Mouse (Mus musculus) embryonic facial prominence, embryonic 13.5 days (tissue): ENCODE measurements around the gene Atxn7l1. TPM values are rescaled to one million over a fixed set of nuclear protein-coding genes. Genes with fewer than 3 reads are reported as not detected.

ENCODE experiments used
- ATAC-seq: fragments of 200-750 bp; cut with Nextera tagmentation; 2 replicates; pipeline ENCODE4 v1.8.0; 2017; ENCODE audit warnings: low read depth; ENCODE audit not compliant: insufficient number of reproducible peaks, insufficient read depth, low FRiP score, low TSS enrichment
- H3K27ac ChIP-seq: fragments of 300-500 bp; sonication (generic); 2 replicates; pipeline ENCODE4 v1.5.1; 2015; ENCODE audit warnings: moderate library complexity, mild to moderate bottlenecking, inconsistent platforms
- H3K27me3 ChIP-seq: fragments of 300-500 bp; sonication (generic); 2 replicates; pipeline ENCODE4 v1.6.1; 2015; ENCODE audit warnings: mild to moderate bottlenecking, inconsistent platforms
- H3K36me3 ChIP-seq: fragments of 300-500 bp; sonication (generic); 2 replicates; pipeline ENCODE4 v1.6.1; 2015; ENCODE audit warnings: mild to moderate bottlenecking, inconsistent platforms
- H3K4me1 ChIP-seq: fragments of 300-500 bp; sonication (generic); 2 replicates; pipeline ENCODE4 v1.6.1; 2015; ENCODE audit warnings: inconsistent platforms
- H3K4me2 ChIP-seq: fragments of 300-500 bp; sonication (generic); 2 replicates; pipeline ENCODE4 v1.6.1; 2015; ENCODE audit warnings: moderate library complexity, mild to moderate bottlenecking, inconsistent platforms
- H3K4me3 ChIP-seq: fragments of 300-500 bp; sonication (generic); 2 replicates; pipeline ENCODE4 v1.5.1; 2015; ENCODE audit warnings: mild to moderate bottlenecking, inconsistent platforms
- H3K9ac ChIP-seq: fragments of 300-500 bp; sonication (generic); 2 replicates; pipeline ENCODE4 v1.6.1; 2015; ENCODE audit warnings: mild to moderate bottlenecking, inconsistent platforms
- H3K9me3 ChIP-seq: fragments of 300-500 bp; sonication (generic); 2 replicates; pipeline ENCODE4 v1.6.1; 2016; ENCODE audit warnings: inconsistent platforms
- WGBS: fragments of 180-500 bp; shearing (Covaris S2); methylation state at CpG from one replicate; pipeline ENCODE4 v1.1.7; 2015; ENCODE audit warnings: mixed read lengths; 5-methylcytosine and 5-hydroxymethylcytosine counted together
- polyA plus RNA-seq: library from polyadenylated mRNA; unstranded; fragments of >200 nt; fragmentation: Nextera tagmentation; extraction: Ambion mirVana; gene quantifications from 2 replicates; pipeline ENCODE4 v1.2.1, GENCODE M21; 2015

Atxn7l1 gene
- polyA plus RNA-seq, 1 experiment from 2014 or later, result 16.4 TPM

GRCm38 (mm10) chr12:33334951-33335350 is 187.5 kb downstream of the Atxn7l1 start:
- H3K9ac ChIP-seq, result no peak overlapping the region
- ATAC-seq, result no peak
- H3K27me3 ChIP-seq, result no peaks in the 10 kb centered on the region
- WGBS, result 87% methylated on average over 5 of the region's 5 CpGs
- no peak overlapping the region for H3K4me3 ChIP-seq
- H3K27ac ChIP-seq, result no peak overlapping the region
- H3K4me1 ChIP-seq, result peaks cover 12% of the 10 kb centered on the region
- H3K36me3 ChIP-seq, result no peaks in the 10 kb centered on the region
- H3K9me3 ChIP-seq, result no peaks in the 10 kb centered on the region
- H3K4me2 ChIP-seq, result no peak overlapping the region

GRCm38 (mm10) chr12:33335410-33335809 is 187.9 kb downstream of the Atxn7l1 start:
- Histone ChIP-seq H3K9me3 (no peaks in the 10 kb centered on the region), H3K27me3 (no peaks in the 10 kb centered on the region), H3K4me3 (no peak overlapping the region), H3K4me2 (no peak overlapping the region), H3K4me1 (peaks cover 9% of the 10 kb centered on the region), H3K9ac (no peak overlapping the region), H3K36me3 (no peaks in the 10 kb centered on the region), H3K27ac (no peak overlapping the region)
- no peak for ATAC-seq
- 75% methylated on average over 4 of the region's 4 CpGs for WGBS

GRCm38 (mm10) chr12:33336561-33337125 is 189.2 kb downstream of the Atxn7l1 start:
- Histone ChIP-seq H3K4me3 (no peak overlapping the region), H3K4me1 (no peaks in the 10 kb centered on the region), H3K4me2 (no peak overlapping the region)

GRCm38 (mm10) chr12:33337289-33337688 is 189.8 kb downstream of the Atxn7l1 start:
- H3K27me3 ChIP-seq, result no peaks in the 10 kb centered on the region
- H3K27ac ChIP-seq, result no peak overlapping the region
- H3K36me3 ChIP-seq, result no peaks in the 10 kb centered on the region
- H3K9ac ChIP-seq, result no peak overlapping the region
- no peak for ATAC-seq
- no peak overlapping the region for H3K4me2 ChIP-seq
- no peak overlapping the region for H3K4me3 ChIP-seq
- H3K9me3 ChIP-seq, result no peaks in the 10 kb centered on the region
- 59% methylated on average over 4 of the region's 4 CpGs for WGBS
- H3K4me1 ChIP-seq, result no peaks in the 10 kb centered on the region

More at GRCm38 (mm10) chr12:33336561-33337125, 189.2 kb downstream of the Atxn7l1 start:
- ATAC-seq, result no peak
- WGBS, result 60% methylated on average over 10 of the region's 10 CpGs
- Histone ChIP-seq H3K27ac (no peak overlapping the region), H3K36me3 (no peaks in the 10 kb centered on the region), H3K27me3 (no peaks in the 10 kb centered on the region), H3K9ac (no peak overlapping the region), H3K9me3 (no peaks in the 10 kb centered on the region)

GRCm38 (mm10) chr12:33338170-33338569 is 190.7 kb downstream of the Atxn7l1 start:
- Histone ChIP-seq H3K4me1 (no peaks in the 10 kb centered on the region), H3K9me3 (no peaks in the 10 kb centered on the region)

GRCm38 (mm10) chr12:33339822-33340221 is 192.3 kb downstream of the Atxn7l1 start:
- no peak for ATAC-seq
- no peak overlapping the region for H3K27ac ChIP-seq
- H3K9me3 ChIP-seq, result no peaks in the 10 kb centered on the region

More at GRCm38 (mm10) chr12:33338170-33338569, 190.7 kb downstream of the Atxn7l1 start:
- Histone ChIP-seq H3K4me3 (no peak overlapping the region), H3K9ac (no peak overlapping the region), H3K36me3 (no peaks in the 10 kb centered on the region), H3K27ac (no peak overlapping the region), H3K4me2 (no peak overlapping the region), H3K27me3 (no peaks in the 10 kb centered on the region)
- 18% methylated on average over 5 of the region's 5 CpGs for WGBS
- no peak for ATAC-seq

GRCm38 (mm10) chr12:33340698-33341097 is 193.2 kb downstream of the Atxn7l1 start:
- Histone ChIP-seq H3K9ac (no peak overlapping the region), H3K4me3 (no peak overlapping the region), H3K36me3 (no peaks in the 10 kb centered on the region), H3K27ac (no peak overlapping the region), H3K4me2 (no peak overlapping the region), H3K9me3 (no peaks in the 10 kb centered on the region), H3K4me1 (peaks cover 19% of the 10 kb centered on the region), H3K27me3 (0 out of 2 replicates have a peak, but pooled peaks cover 4% of the 10 kb centered on the region)
- ATAC-seq, result no peak
- WGBS, result 78% methylated on average over 6 of the region's 6 CpGs

More at GRCm38 (mm10) chr12:33339822-33340221, 192.3 kb downstream of the Atxn7l1 start:
- Histone ChIP-seq H3K36me3 (no peaks in the 10 kb centered on the region), H3K4me3 (no peak overlapping the region), H3K4me2 (no peak overlapping the region), H3K27me3 (0 out of 2 replicates have a peak, but pooled peaks cover 4% of the 10 kb centered on the region), H3K9ac (no peak overlapping the region), H3K4me1 (peaks cover 10% of the 10 kb centered on the region)
- WGBS, result 68% methylated on average over 4 of the region's 4 CpGs

- ATAC-seq, result no peak
- H3K9me3 ChIP-seq, result no peaks in the 10 kb centered on the region
- WGBS, result 80% methylated on average over 17 of the region's 17 CpGs
- H3K27me3 ChIP-seq, result 0 out of 2 replicates have a peak, but pooled peaks cover 4% of the 10 kb centered on the region
- no peak overlapping the region for H3K9ac ChIP-seq
- H3K36me3 ChIP-seq, result no peaks in the 10 kb centered on the region
- no peak overlapping the region for H3K4me3 ChIP-seq
- no peak overlapping the region for H3K4me2 ChIP-seq
- peaks cover 26% of the 10 kb centered on the region for H3K4me1 ChIP-seq
- H3K27ac ChIP-seq, result no peak overlapping the region
Measured at GRCm38 (mm10) chr12:33341351-33341892, 193.9 kb downstream of the Atxn7l1 start.

GRCm38 (mm10) chr12:33344970-33345772 is 197.7 kb downstream of the Atxn7l1 start:
- ATAC-seq, result no peak
- peaks cover 26% of the 10 kb centered on the region for H3K4me1 ChIP-seq
- peak overlapping the region; percentile 48; the same call in 1 of the 2 replicates for H3K27ac ChIP-seq
- 6% methylated on average over 25 of the region's 25 CpGs for WGBS
- H3K9me3 ChIP-seq, result no peaks in the 10 kb centered on the region
- peaks cover 11% of the 10 kb centered on the region for H3K36me3 ChIP-seq
- H3K4me2 ChIP-seq, result peak overlapping the region; percentile 57
- peak overlapping the region; percentile 16; the same call in 1 of the 2 replicates for H3K4me3 ChIP-seq
- 0 out of 2 replicates have a peak, but pooled peaks cover 4% of the 10 kb centered on the region for H3K27me3 ChIP-seq
- H3K9ac ChIP-seq, result no peak overlapping the region

- peaks cover 15% of the 10 kb centered on the region for H3K36me3 ChIP-seq
- no peak overlapping the region for H3K4me3 ChIP-seq
- ATAC-seq, result 0 out of 2 replicates have a peak, but pooled peaks have one; percentile 32
- H3K4me2 ChIP-seq, result peak overlapping the region; percentile 57
- peaks cover 26% of the 10 kb centered on the region for H3K4me1 ChIP-seq
- 19% methylated on average over 23 of the region's 23 CpGs for WGBS
- no peak overlapping the region for H3K9ac ChIP-seq
- H3K27ac ChIP-seq, result no peak overlapping the region
- 0 out of 2 replicates have a peak, but pooled peaks cover 3% of the 10 kb centered on the region for H3K9me3 ChIP-seq
- H3K27me3 ChIP-seq, result 0 out of 2 replicates have a peak, but pooled peaks cover 4% of the 10 kb centered on the region
Measured at GRCm38 (mm10) chr12:33345773-33346435, 198.4 kb downstream of the Atxn7l1 start.

- Histone ChIP-seq H3K36me3 (peaks cover 22% of the 10 kb centered on the region), H3K27me3 (no peaks in the 10 kb centered on the region), H3K4me1 (no peaks in the 10 kb centered on the region), H3K4me3 (no peak overlapping the region), H3K4me2 (no peak overlapping the region), H3K9me3 (0 out of 2 replicates have a peak, but pooled peaks cover 3% of the 10 kb centered on the region), H3K9ac (no peak overlapping the region), H3K27ac (no peak overlapping the region)
- WGBS, result 52% methylated on average over 4 of the region's 4 CpGs
- no peak for ATAC-seq
Measured at GRCm38 (mm10) chr12:33352671-33353070, 205.2 kb downstream of the Atxn7l1 start.
